Mouse (Mus musculus): ENCODE data around the gene Cad.

DNA sequence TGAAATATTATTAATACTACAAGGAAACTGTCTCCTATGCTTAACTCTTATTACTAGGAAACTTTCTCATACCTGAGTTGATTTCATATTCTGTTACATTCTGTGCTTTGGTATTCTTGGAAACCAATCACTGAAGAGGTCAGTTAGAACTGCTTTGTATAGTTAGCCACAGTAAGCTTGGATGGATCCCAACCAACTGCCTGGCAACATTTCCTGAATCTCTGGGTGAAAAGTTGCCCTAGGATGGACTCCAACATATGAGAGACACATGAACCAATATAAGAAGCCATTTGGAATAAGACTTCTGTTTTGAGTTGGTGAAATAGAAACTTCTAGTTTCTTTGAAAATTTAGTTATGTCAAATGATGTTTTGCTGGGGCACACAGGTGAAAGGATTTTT is 29.9 kb upstream of the Cad start:
- TF ChIP-seq POLR2A (IDR thresholded peaks at IDR 0.05; ENCODE audit: low read depth, low read length), result no peak
- no peak for TF ChIP-seq CTCF (conservative IDR thresholded peaks at IDR 0.05; ENCODE audit: insufficient read depth, insufficient read length, low read depth, low read length)
